Mouse (Mus musculus): Measurements from ENCODE around the gene Heatr5b. TPM values are rescaled to one million over a fixed set of nuclear protein-coding genes. Genes with fewer than 3 reads are reported as not detected.

The Heatr5b gene
- polyA plus RNA-seq, 1 experiment: 22.6 TPM

GRCm38 (mm10) chr17:78842271-78842928 lies 7.2 kb upstream of the Heatr5b start:
- Histone ChIP-seq H3K27ac (ENCODE audit: insufficient read depth, low read depth, low read length) (no peak overlapping the region), H3K27me3 (replicated peaks; ENCODE audit: control insufficient read depth, insufficient read depth, low read length) (no peaks in the 10 kb centered on the region), H3K4me3 (ENCODE audit: insufficient read depth, low read depth, low read length) (no peak overlapping the region), H3K36me3 (ENCODE audit: control insufficient read depth, insufficient read depth, low read length) (peaks cover 2% of the 10 kb centered on the region), H3K4me1 (ENCODE audit: control insufficient read depth, insufficient read depth, low read length) (no peaks in the 10 kb centered on the region)
- WGBS: 66% methylated on average over 7 of the region's 7 CpGs
- TF ChIP-seq POLR2A (IDR thresholded peaks at IDR 0.05; ENCODE audit: low read depth, low read length): no peak
- no peak for TF ChIP-seq CTCF (conservative IDR thresholded peaks at IDR 0.05; ENCODE audit: insufficient read depth, insufficient read length, low read depth, low read length)
- DNase-seq: no peak

- DNase-seq: no peak
- Histone ChIP-seq H3K4me3 (ENCODE audit: insufficient read depth, low read depth, low read length) (peak overlapping the region; percentile 69), H3K36me3 (ENCODE audit: control insufficient read depth, insufficient read depth, low read length) (peaks cover 1% of the 10 kb centered on the region), H3K4me1 (ENCODE audit: control insufficient read depth, insufficient read depth, low read length) (no peaks in the 10 kb centered on the region; the same call in 1 of the 2 replicates), H3K27ac (ENCODE audit: insufficient read depth, low read depth, low read length) (no peak overlapping the region), H3K27me3 (replicated peaks; ENCODE audit: control insufficient read depth, insufficient read depth, low read length) (no peaks in the 10 kb centered on the region)
- 12% methylated on average over 2 of the region's 2 CpGs for WGBS
- TF ChIP-seq CTCF (conservative IDR thresholded peaks at IDR 0.05; ENCODE audit: insufficient read depth, insufficient read length, low read depth, low read length) (no peak), POLR2A (IDR thresholded peaks at IDR 0.05; ENCODE audit: low read depth, low read length) (no peak)
Observed at GRCm38 (mm10) chr17:78836056-78836455, 892 bp upstream of the Heatr5b start.

- no peak for TF ChIP-seq POLR2A (IDR thresholded peaks at IDR 0.05; ENCODE audit: low read depth, low read length)
- TF ChIP-seq CTCF (conservative IDR thresholded peaks at IDR 0.05; ENCODE audit: insufficient read depth, insufficient read length, low read depth, low read length): no peak
- no peak overlapping the region for H3K27ac ChIP-seq (ENCODE audit: insufficient read depth, low read depth, low read length)
- H3K27me3 ChIP-seq (replicated peaks; ENCODE audit: control insufficient read depth, insufficient read depth, low read length): no peaks in the 10 kb centered on the region
- peaks cover 2% of the 10 kb centered on the region for H3K36me3 ChIP-seq (ENCODE audit: control insufficient read depth, insufficient read depth, low read length)
- no peak overlapping the region for H3K4me3 ChIP-seq (ENCODE audit: insufficient read depth, low read depth, low read length)
- WGBS: 78% methylated on average over 13 of the region's 13 CpGs
- DNase-seq: no peak
- H3K4me1 ChIP-seq (ENCODE audit: control insufficient read depth, insufficient read depth, low read length): no peaks in the 10 kb centered on the region
Observed at GRCm38 (mm10) chr17:78824346-78824745, 10.8 kb downstream of the Heatr5b start.

GRCm38 (mm10) chr17:78809582-78809981 lies 25.6 kb downstream of the Heatr5b start:
- no peaks in the 10 kb centered on the region for H3K27me3 ChIP-seq (replicated peaks; ENCODE audit: control insufficient read depth, insufficient read depth, low read length)
- TF ChIP-seq CTCF (conservative IDR thresholded peaks at IDR 0.05; ENCODE audit: insufficient read depth, insufficient read length, low read depth, low read length) (no peak), POLR2A (IDR thresholded peaks at IDR 0.05; ENCODE audit: low read depth, low read length) (no peak)
- H3K4me1 ChIP-seq (ENCODE audit: control insufficient read depth, insufficient read depth, low read length): no peaks in the 10 kb centered on the region
- H3K36me3 ChIP-seq (ENCODE audit: control insufficient read depth, insufficient read depth, low read length): peaks cover 10% of the 10 kb centered on the region
- no peak overlapping the region for H3K4me3 ChIP-seq (ENCODE audit: insufficient read depth, low read depth, low read length)
- WGBS: 94% methylated on average over 3 of the region's 3 CpGs
- no peak overlapping the region for H3K27ac ChIP-seq (ENCODE audit: insufficient read depth, low read depth, low read length)
- DNase-seq: no peak

- DNase-seq: no peak
- no peak overlapping the region for H3K4me3 ChIP-seq (ENCODE audit: insufficient read depth, low read depth, low read length)
- H3K27ac ChIP-seq (ENCODE audit: insufficient read depth, low read depth, low read length): no peak overlapping the region
- no peaks in the 10 kb centered on the region for H3K27me3 ChIP-seq (replicated peaks; ENCODE audit: control insufficient read depth, insufficient read depth, low read length)
- peaks cover 10% of the 10 kb centered on the region for H3K36me3 ChIP-seq (ENCODE audit: control insufficient read depth, insufficient read depth, low read length)
- TF ChIP-seq CTCF (conservative IDR thresholded peaks at IDR 0.05; ENCODE audit: insufficient read depth, insufficient read length, low read depth, low read length) (no peak), POLR2A (IDR thresholded peaks at IDR 0.05; ENCODE audit: low read depth, low read length) (no peak)
- no peaks in the 10 kb centered on the region for H3K4me1 ChIP-seq (ENCODE audit: control insufficient read depth, insufficient read depth, low read length)
Observed at GRCm38 (mm10) chr17:78809019-78809418, 26.1 kb downstream of the Heatr5b start.

- Histone ChIP-seq H3K4me1 (ENCODE audit: control insufficient read depth, insufficient read depth, low read length) (peaks cover 2% of the 10 kb centered on the region; the same call in 1 of the 2 replicates), H3K27me3 (replicated peaks; ENCODE audit: control insufficient read depth, insufficient read depth, low read length) (no peaks in the 10 kb centered on the region), H3K36me3 (ENCODE audit: control insufficient read depth, insufficient read depth, low read length) (peaks cover 4% of the 10 kb centered on the region; the same call in 1 of the 2 replicates), H3K4me3 (ENCODE audit: insufficient read depth, low read depth, low read length) (no peak overlapping the region), H3K27ac (ENCODE audit: insufficient read depth, low read depth, low read length) (no peak overlapping the region)
- TF ChIP-seq POLR2A (IDR thresholded peaks at IDR 0.05; ENCODE audit: low read depth, low read length): no peak
- no peak for TF ChIP-seq CTCF (conservative IDR thresholded peaks at IDR 0.05; ENCODE audit: insufficient read depth, insufficient read length, low read depth, low read length)
- DNase-seq: no peak
- WGBS: 96% methylated on average over 1 of the region's 1 CpGs
Observed at GRCm38 (mm10) chr17:78797222-78797621, 37.9 kb downstream of the Heatr5b start.

- 83% methylated on average over 5 of the region's 5 CpGs for WGBS
- Histone ChIP-seq H3K36me3 (ENCODE audit: control insufficient read depth, insufficient read depth, low read length) (peaks cover 4% of the 10 kb centered on the region; the same call in 1 of the 2 replicates), H3K4me1 (ENCODE audit: control insufficient read depth, insufficient read depth, low read length) (peaks cover 6% of the 10 kb centered on the region), H3K27me3 (replicated peaks; ENCODE audit: control insufficient read depth, insufficient read depth, low read length) (no peaks in the 10 kb centered on the region), H3K4me3 (ENCODE audit: insufficient read depth, low read depth, low read length) (no peak overlapping the region), H3K27ac (ENCODE audit: insufficient read depth, low read depth, low read length) (no peak overlapping the region)
- TF ChIP-seq POLR2A (IDR thresholded peaks at IDR 0.05; ENCODE audit: low read depth, low read length): no peak
- DNase-seq: no peak
Observed at GRCm38 (mm10) chr17:78794390-78794789, 40.8 kb downstream of the Heatr5b start.

Measured in kidney, adult 2 months (tissue).